Mouse (Mus musculus) neutrophil, adult 83 days (primary cell): ENCODE measurements around the gene Zfp9. TPM values are rescaled to one million over a fixed set of nuclear protein-coding genes. Genes with fewer than 3 reads are reported as not detected.

Experiments
- total RNA-seq, 2 experiments: library from RNA; stranded (reverse); gene quantifications; one replicate each; pipeline ENCODE4 v1.2.4; 2023

Gene Zfp9
- total RNA-seq: under 1 TPM; 0.13 to 0.15 TPM

DNA sequence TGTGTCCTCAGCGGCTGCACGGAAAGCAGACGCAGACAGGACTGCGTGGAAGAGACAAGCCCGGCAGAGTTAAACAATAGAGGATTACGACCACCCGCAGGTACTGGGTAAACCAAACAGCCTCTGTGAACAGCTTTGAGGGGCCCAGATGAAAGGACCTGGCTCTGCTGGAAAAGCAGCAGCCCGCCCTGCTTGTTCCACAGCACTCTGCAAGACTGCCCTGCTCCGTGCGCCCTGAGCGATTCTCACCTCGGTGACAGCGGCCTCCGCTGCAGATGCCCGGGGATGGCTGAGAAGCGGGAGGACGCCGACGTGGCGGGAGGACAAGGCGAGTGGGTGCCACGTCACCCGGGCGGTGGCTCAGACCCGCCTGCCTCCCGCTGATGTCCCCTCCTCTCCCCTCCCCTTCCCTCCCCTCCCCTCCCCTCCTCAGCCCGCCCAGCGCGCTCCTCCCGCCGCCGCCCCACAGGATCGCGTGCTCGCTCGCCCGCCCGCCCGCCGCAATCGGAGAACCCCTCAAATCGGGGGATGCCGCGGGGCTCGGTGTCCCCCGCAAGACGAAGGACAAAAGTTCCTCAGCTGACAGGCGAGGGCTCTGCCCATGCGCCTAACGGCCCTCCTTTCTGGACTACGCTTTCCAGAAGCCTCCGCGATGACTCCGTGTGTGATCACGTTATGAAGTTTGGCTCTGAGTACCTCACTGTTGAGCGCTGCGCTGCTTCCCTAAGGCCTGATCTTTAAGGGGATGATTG is at the start of gene Zfp9:
Gene Zfp9 (minus strand): TSS at position 364 of the 752 bp plus-strand sequence.

DNA sequence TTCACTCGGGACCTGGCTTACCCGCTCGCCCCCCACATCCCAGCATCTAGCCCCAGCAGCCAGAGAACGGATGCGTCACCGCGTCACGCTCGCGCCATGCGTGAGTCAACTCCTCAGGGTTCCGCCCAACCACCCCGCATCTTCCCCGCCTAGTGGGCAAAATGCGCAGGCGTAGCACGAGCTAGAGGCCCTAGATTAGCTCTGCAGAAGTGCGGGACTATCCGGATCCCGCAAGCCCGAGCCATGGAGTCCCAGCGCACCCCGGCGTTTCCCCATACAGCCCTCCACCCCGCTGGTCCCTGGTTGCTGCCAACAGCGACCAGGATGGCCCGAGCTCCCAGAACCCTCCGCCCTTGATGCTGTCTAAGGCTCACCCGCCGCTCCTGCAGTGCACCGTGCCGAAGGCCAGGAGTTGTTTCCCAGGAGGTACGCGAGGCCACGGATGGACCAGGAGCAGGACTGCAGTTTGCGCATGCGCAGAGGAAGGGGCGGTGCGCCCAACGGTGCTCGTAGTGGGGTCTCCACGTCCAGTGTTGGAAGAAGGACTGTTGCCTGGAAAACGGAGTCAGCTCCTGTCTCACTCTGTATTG is 24.0 kb downstream of the Zfp9 start, which contains the start of gene Zfp248:
Gene Zfp248 (minus strand): TSS at position 487 of the 590 bp plus-strand sequence.

GRCm38 (mm10) chr6:118419050-118419920 is 59.8 kb downstream of the Zfp9 start, which contains the start of gene Bms1:
Gene Bms1, minus strand, starts transcription at chr6:118419474.

Other genes with a start within 250 kb of the Zfp9 start
- 10 to 100 TPM; 20.9 to 21.1 TPM for gene Bms1, start 59.8 kb downstream of the Zfp9 start, total RNA-seq
- gene Zfp248, start 23.8 kb downstream of the Zfp9 start, total RNA-seq: not detected
- 1 to 10 TPM; 2.7 to 3.0 TPM for gene Ankrd26, start 82.9 kb upstream of the Zfp9 start, total RNA-seq